19 mouse cellular contexts compared by ENCODE assay signal in genomic region chr16:97510849-97511248, GRCm38 (mm10). TPM values are rescaled to one million over a fixed set of nuclear protein-coding genes. Genes with fewer than 3 reads are reported as not detected.
"Had no signal": no experiment of that assay in that cellular context is flagged by ENCODE, and none has a peak within 500 bp of the region (broad histone marks: within the 10 kb centered on the region; RNA-seq: fewer than 3 reads in every experiment).

No protein-coding gene starts in this region.

- H3K9me3 ChIP-seq: hindbrain, embryonic 15.5 days; limb, embryonic 12.5 days; liver, embryonic 13.5 days; midbrain, embryonic 13.5 days; neural tube, embryonic 15.5 days; stomach, embryonic 15.5 days had no signal

- H3K4me2 ChIP-seq: hindbrain, embryonic 15.5 days; limb, embryonic 12.5 days; liver, embryonic 13.5 days; midbrain, embryonic 13.5 days; neural tube, embryonic 15.5 days; stomach, embryonic 15.5 days had no signal

- H3K4me1 ChIP-seq: hindbrain, embryonic 15.5 days; limb, embryonic 12.5 days; midbrain, embryonic 13.5 days; stomach, embryonic 15.5 days had no signal

- H3K9ac ChIP-seq: hindbrain, embryonic 15.5 days; limb, embryonic 12.5 days; liver, embryonic 13.5 days; liver, postnatal 0 days; midbrain, embryonic 13.5 days; neural tube, embryonic 15.5 days; stomach, embryonic 15.5 days had no signal

- DNase-seq: kidney, adult 18-20 months; kidney, postnatal 10 days; layer of hippocampus, postnatal 36 days; liver; liver, embryonic 13.5 days; liver, postnatal 0 days; spleen, adult 18-20 months; thymus, adult 18-20 months; thymus, postnatal 14 days had no signal

- H3K27ac ChIP-seq: hindbrain, embryonic 15.5 days; limb, embryonic 12.5 days; liver, embryonic 13.5 days; macrophage; midbrain, embryonic 13.5 days; neural tube, embryonic 15.5 days; stomach, embryonic 15.5 days had no signal

- ATAC-seq: midbrain, embryonic 13.5 days had no signal

- H3K27me3 ChIP-seq: hindbrain, embryonic 15.5 days; limb, embryonic 12.5 days; liver, embryonic 13.5 days; midbrain, embryonic 13.5 days; neural tube, embryonic 15.5 days; stomach, embryonic 15.5 days had no signal

- H3K4me3 ChIP-seq: hindbrain, embryonic 15.5 days; limb, embryonic 12.5 days; liver, embryonic 13.5 days; midbrain, embryonic 13.5 days; myocyte; neural tube, embryonic 15.5 days; stomach, embryonic 15.5 days had no signal

- H3K36me3 ChIP-seq: hindbrain, embryonic 15.5 days; limb, embryonic 12.5 days; liver, embryonic 13.5 days; midbrain, embryonic 13.5 days; neural tube, embryonic 15.5 days; stomach, embryonic 15.5 days had no signal

RNA-seq across cellular contexts. Expression of gene Fam3b, which starts 3.8 kb away (rescaled TPM):
- total RNA-seq: layer of hippocampus, postnatal 36 days; left cerebral cortex, postnatal 36 days had no signal
- polyA plus RNA-seq: hindbrain, embryonic 15.5 days; kidney, embryonic 14.5 days; limb, embryonic 12.5 days; liver, embryonic 13.5 days; liver, postnatal 0 days; macrophage; midbrain, embryonic 13.5 days; myocyte; neural tube, embryonic 11.5 days; neural tube, embryonic 15.5 days had no signal

RNA-seq across cellular contexts. Expression of gene Mx1, which starts 48.1 kb away (rescaled TPM):
- polyA plus RNA-seq: kidney, embryonic 14.5 days; limb, embryonic 12.5 days; neural tube, embryonic 11.5 days had no signal
